Mouse (Mus musculus): ENCODE results near the gene Styk1. TPM values are rescaled to one million over a fixed set of nuclear protein-coding genes. Genes with fewer than 3 reads are reported as not detected.

Gene Styk1
- polyA plus RNA-seq, 1 experiment = not detected

GRCm38 (mm10) chr6:131388040-131389021 is 34.9 kb upstream of the Styk1 start, which contains the start of gene Ybx3:
Ybx3 (minus strand) TSS chr6:131388476.
- Histone ChIP-seq H3K27me3 (ENCODE audit: control insufficient read depth, insufficient read depth, low read length, poor library complexity, severe bottlenecking) (no peaks in the 10 kb centered on the region), H3K36me3 (ENCODE audit: control insufficient read depth, insufficient read depth, low read length, poor library complexity, severe bottlenecking) (peaks cover 8% of the 10 kb centered on the region; the same call in 1 of the 2 replicates), H3K9me3 (replicated peaks; ENCODE audit: control insufficient read depth, insufficient read depth, low read length, poor library complexity, severe bottlenecking) (no peaks in the 10 kb centered on the region), H3K4me1 (ENCODE audit: control insufficient read depth, insufficient read depth, low read length) (no peaks in the 10 kb centered on the region), H3K4me3 (ENCODE audit: low read depth, low read length) (peak within 1 kb of the TSS; percentile 82), H3K27ac (ENCODE audit: insufficient read depth, low read length) (peak within 1 kb of the TSS; percentile 33), H3K9ac (ENCODE audit: low read depth, poor library complexity, severe bottlenecking) (peak within 1 kb of the TSS; percentile 94)
- TF ChIP-seq CTCF (IDR thresholded peaks at IDR 0.05; ENCODE audit: low read depth, low read length) (no peak), EP300 (IDR thresholded peaks at IDR 0.05; ENCODE audit: insufficient read depth, low read depth, low read length) (no peak)

GRCm38 (mm10) chr6:131387221-131388039 is 34.0 kb upstream of the Styk1 start:
- TF ChIP-seq EP300 (IDR thresholded peaks at IDR 0.05; ENCODE audit: insufficient read depth, low read depth, low read length) (0 out of 2 replicates have a peak, but pooled peaks have one; percentile 38), POLR2A (IDR thresholded peaks at IDR 0.05; ENCODE audit: insufficient read depth, low read length) (no peak)
- Histone ChIP-seq H3K4me3 (ENCODE audit: low read depth, low read length) (peak overlapping the region; percentile 82), H3K27me3 (ENCODE audit: control insufficient read depth, insufficient read depth, low read length, poor library complexity, severe bottlenecking) (no peaks in the 10 kb centered on the region), H3K36me3 (ENCODE audit: control insufficient read depth, insufficient read depth, low read length, poor library complexity, severe bottlenecking) (peaks cover 12% of the 10 kb centered on the region; the same call in 1 of the 2 replicates), H3K9ac (ENCODE audit: low read depth, poor library complexity, severe bottlenecking) (peak overlapping the region; percentile 94), H3K27ac (ENCODE audit: insufficient read depth, low read length) (peak overlapping the region; percentile 33), H3K9me3 (replicated peaks; ENCODE audit: control insufficient read depth, insufficient read depth, low read length, poor library complexity, severe bottlenecking) (no peaks in the 10 kb centered on the region), H3K4me1 (ENCODE audit: control insufficient read depth, insufficient read depth, low read length) (no peaks in the 10 kb centered on the region)

- Histone ChIP-seq H3K27ac (ENCODE audit: insufficient read depth, low read length) (no peak overlapping the region), H3K9ac (ENCODE audit: low read depth, poor library complexity, severe bottlenecking) (peak overlapping the region; percentile 94), H3K4me1 (ENCODE audit: control insufficient read depth, insufficient read depth, low read length) (no peaks in the 10 kb centered on the region)
Observed at GRCm38 (mm10) chr6:131386416-131387019, 33.1 kb upstream of the Styk1 start.

GRCm38 (mm10) chr6:131385469-131385868 is 32.1 kb upstream of the Styk1 start:
- 0 out of 2 replicates have a peak overlapping the region, but pooled peaks have one; percentile 29 for H3K9ac ChIP-seq (ENCODE audit: low read depth, poor library complexity, severe bottlenecking)
- no peaks in the 10 kb centered on the region for H3K9me3 ChIP-seq (replicated peaks; ENCODE audit: control insufficient read depth, insufficient read depth, low read length, poor library complexity, severe bottlenecking)
- H3K36me3 ChIP-seq (ENCODE audit: control insufficient read depth, insufficient read depth, low read length, poor library complexity, severe bottlenecking) = peaks cover 21% of the 10 kb centered on the region
- no peaks in the 10 kb centered on the region for H3K4me1 ChIP-seq (ENCODE audit: control insufficient read depth, insufficient read depth, low read length)
- no peak overlapping the region for H3K27ac ChIP-seq (ENCODE audit: insufficient read depth, low read length)
- H3K27me3 ChIP-seq (ENCODE audit: control insufficient read depth, insufficient read depth, low read length, poor library complexity, severe bottlenecking) = no peaks in the 10 kb centered on the region
- peak overlapping the region; percentile 38 for H3K4me3 ChIP-seq (ENCODE audit: low read depth, low read length)
- TF ChIP-seq EP300 (IDR thresholded peaks at IDR 0.05; ENCODE audit: insufficient read depth, low read depth, low read length) = no peak
- no peak for TF ChIP-seq CTCF (IDR thresholded peaks at IDR 0.05; ENCODE audit: low read depth, low read length)

More at GRCm38 (mm10) chr6:131386416-131387019, 33.1 kb upstream of the Styk1 start:
- Histone ChIP-seq H3K4me3 (ENCODE audit: low read depth, low read length) (peak overlapping the region; percentile 53), H3K36me3 (ENCODE audit: control insufficient read depth, insufficient read depth, low read length, poor library complexity, severe bottlenecking) (peaks cover 12% of the 10 kb centered on the region; the same call in 1 of the 2 replicates), H3K9me3 (replicated peaks; ENCODE audit: control insufficient read depth, insufficient read depth, low read length, poor library complexity, severe bottlenecking) (no peaks in the 10 kb centered on the region), H3K27me3 (ENCODE audit: control insufficient read depth, insufficient read depth, low read length, poor library complexity, severe bottlenecking) (no peaks in the 10 kb centered on the region)
- TF ChIP-seq POLR2A (IDR thresholded peaks at IDR 0.05; ENCODE audit: insufficient read depth, low read length) = no peak
- no peak for TF ChIP-seq EP300 (IDR thresholded peaks at IDR 0.05; ENCODE audit: insufficient read depth, low read depth, low read length)
- TF ChIP-seq CTCF (IDR thresholded peaks at IDR 0.05; ENCODE audit: low read depth, low read length) = no peak

DNA sequence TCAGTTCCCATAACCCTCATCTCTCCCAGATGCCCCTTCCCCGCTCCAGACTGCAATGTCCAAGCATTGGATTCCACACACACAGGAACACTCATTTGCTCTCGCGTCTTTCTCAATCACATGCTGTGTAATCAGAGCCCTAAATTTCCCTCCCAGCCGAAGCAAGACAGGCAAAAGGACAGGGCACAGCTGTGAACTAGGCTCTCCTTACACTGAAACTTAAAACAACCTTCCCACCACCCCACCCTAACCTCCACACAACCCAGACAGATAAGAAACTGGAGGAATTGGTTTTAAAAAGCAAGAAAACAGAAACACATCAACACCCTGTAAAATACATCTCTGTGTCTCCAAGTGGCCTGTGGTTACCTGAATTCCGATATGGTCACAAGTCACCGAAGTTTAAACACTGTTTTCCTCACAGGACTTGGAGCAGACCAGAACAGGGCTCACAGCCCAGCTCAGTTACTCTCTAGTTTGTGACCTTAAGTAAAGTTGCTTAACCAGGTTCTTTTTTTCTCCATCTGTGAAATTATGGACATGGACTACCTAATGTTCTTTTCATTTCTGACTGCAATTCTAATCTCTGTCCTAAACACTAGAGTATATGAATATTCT is 30.4 kb upstream of the Styk1 start:
- Histone ChIP-seq H3K9me3 (replicated peaks; ENCODE audit: control insufficient read depth, insufficient read depth, low read length, poor library complexity, severe bottlenecking) (no peaks in the 10 kb centered on the region), H3K36me3 (ENCODE audit: control insufficient read depth, insufficient read depth, low read length, poor library complexity, severe bottlenecking) (peaks cover 38% of the 10 kb centered on the region), H3K27me3 (ENCODE audit: control insufficient read depth, insufficient read depth, low read length, poor library complexity, severe bottlenecking) (no peaks in the 10 kb centered on the region), H3K9ac (ENCODE audit: low read depth, poor library complexity, severe bottlenecking) (peak overlapping the region; percentile 38), H3K4me3 (ENCODE audit: low read depth, low read length) (no peak overlapping the region), H3K4me1 (ENCODE audit: control insufficient read depth, insufficient read depth, low read length) (no peaks in the 10 kb centered on the region), H3K27ac (ENCODE audit: insufficient read depth, low read length) (peak overlapping the region; percentile 22; the same call in 1 of the 2 replicates)
- TF ChIP-seq EP300 (IDR thresholded peaks at IDR 0.05; ENCODE audit: insufficient read depth, low read depth, low read length) (no peak), CTCF (IDR thresholded peaks at IDR 0.05; ENCODE audit: low read depth, low read length) (no peak), POLR2A (IDR thresholded peaks at IDR 0.05; ENCODE audit: insufficient read depth, low read length) (no peak)

All from ES-Bruce4 (cell line).